Mouse (Mus musculus): Measurements from ENCODE around the gene Cacnb2.

Gene Cacnb2

GRCm38 (mm10) chr2:14656673-14657072 is 53.8 kb downstream of the Cacnb2 start:
- DNase-seq (ENCODE audit: low read depth, low spot score): no peak

DNA sequence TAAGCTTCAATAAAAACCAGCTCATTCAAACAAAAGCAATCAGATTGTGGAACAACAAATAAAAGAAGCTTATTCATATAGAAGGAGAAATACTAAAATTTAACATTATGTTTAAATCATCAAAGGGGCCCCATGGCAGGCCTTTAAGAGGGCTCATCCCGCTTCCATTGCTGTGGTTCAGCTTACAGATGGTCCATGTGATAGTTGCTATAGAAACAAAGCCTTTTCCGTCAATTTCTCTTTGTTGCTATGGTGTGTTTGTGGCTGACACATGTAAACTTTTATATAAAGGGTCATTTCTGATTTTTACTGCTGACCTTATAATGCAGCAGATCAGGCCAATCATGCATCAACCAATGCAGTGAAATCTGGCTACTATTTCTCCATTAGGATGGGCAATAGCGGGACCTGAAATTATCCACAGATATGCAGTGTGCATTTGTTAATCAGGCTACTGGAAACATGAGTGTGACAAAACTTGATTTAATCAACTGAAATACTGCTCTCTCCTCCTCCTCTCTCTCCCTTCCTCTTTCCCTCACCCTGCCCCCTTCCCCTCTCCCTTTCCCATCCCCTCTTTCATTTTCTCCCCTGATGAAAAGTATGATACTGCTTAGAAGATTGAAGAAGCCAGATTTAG is 54.4 kb downstream of the Cacnb2 start:
- no peak for DNase-seq (ENCODE audit: low read depth, low spot score)

GRCm38 (mm10) chr2:14665213-14665612 is 62.3 kb downstream of the Cacnb2 start:
- peak; percentile 26 for DNase-seq (ENCODE audit: low read depth, low spot score)

- no peak for DNase-seq (ENCODE audit: low read depth, low spot score)
Measured at GRCm38 (mm10) chr2:14672117-14672516, 69.2 kb downstream of the Cacnb2 start.

DNA sequence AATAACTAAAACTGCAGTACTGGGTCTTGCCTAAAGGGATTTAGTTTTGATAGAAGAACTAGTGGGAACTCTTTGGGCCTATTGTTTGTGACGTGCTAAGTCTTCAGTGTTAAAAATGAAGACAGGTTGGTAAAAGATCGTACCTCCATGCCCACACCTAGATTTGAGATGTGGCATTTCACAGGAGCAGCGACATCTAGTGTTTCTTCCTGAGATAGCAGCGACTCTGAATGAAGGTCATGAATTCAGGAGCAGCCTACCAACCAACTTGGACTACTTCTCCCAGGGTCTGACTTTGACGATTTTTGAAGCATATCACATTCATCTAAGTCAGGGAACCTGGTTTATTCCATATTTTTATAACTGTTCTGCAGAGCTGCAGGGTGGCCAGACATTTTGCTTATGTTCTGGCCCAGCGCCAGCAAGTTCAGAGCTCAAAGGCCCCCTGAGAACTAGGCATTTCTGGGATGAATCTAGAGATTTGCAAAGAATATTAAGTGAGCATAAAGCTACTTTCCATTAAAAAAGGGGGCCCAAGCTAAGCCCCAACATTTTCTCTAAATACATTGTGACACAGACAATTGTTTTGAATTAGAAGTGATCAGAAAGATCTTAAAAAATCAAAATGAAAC is 74.1 kb downstream of the Cacnb2 start:
- DNase-seq (ENCODE audit: low read depth, low spot score): peak; percentile 70

DNA sequence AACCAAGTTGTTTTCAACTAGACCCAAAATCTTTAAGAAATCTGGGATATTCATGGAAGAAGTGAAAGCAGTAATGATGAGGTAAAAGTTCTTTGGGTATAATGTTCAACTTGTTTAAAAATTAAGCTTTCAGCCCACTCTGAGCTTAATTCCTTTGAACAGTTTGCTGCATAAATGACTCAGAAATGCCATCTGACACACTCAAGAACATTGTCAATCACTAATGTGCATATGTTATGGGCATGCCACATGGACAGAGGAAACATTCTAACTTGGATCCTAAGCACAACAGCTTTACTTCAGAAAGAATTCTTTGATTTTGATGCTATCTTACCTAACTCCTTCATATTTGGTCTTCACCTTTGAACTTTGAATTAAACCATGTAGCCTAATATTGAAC is 81.3 kb downstream of the Cacnb2 start:
- no peak for DNase-seq (ENCODE audit: low read depth, low spot score)

GRCm38 (mm10) chr2:14702973-14703645 is 100.2 kb downstream of the Cacnb2 start:
- DNase-seq (ENCODE audit: low read depth, low spot score): peak; percentile 45

- DNase-seq (ENCODE audit: low read depth, low spot score): no peak
Measured at GRCm38 (mm10) chr2:14703676-14704075, 100.8 kb downstream of the Cacnb2 start.

DNA sequence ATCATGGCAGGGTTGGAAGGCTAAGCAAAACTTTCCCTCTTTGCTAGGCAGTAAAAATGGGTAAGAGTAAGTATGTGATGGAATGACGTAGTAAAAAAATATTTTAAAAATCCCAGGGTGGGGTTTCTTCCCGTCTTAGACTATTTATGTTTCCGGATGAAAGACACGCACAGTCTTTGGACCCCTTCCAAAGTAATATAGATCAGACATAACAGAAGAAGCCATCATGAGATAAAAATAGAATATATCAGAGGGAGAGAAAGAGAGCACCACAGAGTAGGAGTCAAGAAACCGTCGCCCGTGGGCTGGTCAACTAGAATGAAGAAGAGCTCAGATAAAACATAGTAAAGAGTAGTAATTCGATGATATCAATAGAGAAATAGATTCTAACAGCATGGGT is 107.4 kb downstream of the Cacnb2 start:
- no peak for DNase-seq (ENCODE audit: low read depth, low spot score)

GRCm38 (mm10) chr2:14711751-14712150 is 108.9 kb downstream of the Cacnb2 start:
- DNase-seq (ENCODE audit: low read depth, low spot score): peak; percentile 59

DNA sequence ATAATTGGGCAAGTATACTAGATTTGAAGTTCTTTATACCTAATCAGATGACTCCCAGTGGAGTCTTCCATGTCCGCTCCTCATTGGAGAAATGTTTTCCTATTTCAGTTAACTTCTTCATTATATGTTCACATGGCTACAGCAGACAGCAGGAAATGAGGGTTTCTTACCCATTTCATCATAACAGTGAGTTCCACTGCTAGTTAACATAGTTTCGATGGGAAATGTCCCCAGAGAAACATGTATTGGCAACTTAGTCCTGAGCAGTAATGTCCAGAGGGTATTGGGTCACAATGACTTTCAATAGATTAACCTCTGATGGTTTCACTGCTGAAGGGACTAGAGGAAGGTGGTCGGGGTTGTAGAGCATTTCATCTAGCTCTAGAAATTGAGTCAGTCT is 110.2 kb downstream of the Cacnb2 start:
- no peak for DNase-seq (ENCODE audit: low read depth, low spot score)

GRCm38 (mm10) chr2:14716666-14717065 is 113.8 kb downstream of the Cacnb2 start:
- no peak for DNase-seq (ENCODE audit: low read depth, low spot score)

DNA sequence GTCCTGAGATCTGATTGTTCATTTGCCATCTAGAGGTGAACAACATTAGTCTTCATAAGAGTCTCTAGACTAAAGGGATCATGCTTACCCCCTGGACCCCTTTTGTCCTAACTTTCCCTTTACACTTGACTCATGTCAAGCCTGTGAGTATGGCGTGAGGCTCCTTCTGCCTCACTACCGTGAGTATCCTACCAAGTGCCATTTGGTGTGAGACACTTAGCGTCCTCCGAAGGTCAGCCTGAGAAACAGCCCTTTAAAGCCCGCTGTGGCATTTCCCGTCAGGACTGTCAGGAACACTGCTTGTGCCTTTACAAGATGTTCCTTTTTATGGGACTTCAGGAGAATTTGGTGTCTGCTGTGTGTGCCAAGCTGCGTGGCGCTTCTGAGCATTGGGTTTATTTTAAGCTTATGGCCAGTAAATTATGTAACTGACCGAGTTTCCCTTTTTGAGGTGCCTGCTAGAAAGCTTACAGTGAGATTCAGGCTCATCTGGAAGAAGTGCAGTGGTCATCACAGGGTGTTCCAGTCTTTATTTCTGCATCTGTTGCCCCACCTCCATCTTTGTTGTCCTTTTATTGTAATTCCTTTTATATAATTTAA is 116.3 kb downstream of the Cacnb2 start:
- no peak for DNase-seq (ENCODE audit: low read depth, low spot score)

DNA sequence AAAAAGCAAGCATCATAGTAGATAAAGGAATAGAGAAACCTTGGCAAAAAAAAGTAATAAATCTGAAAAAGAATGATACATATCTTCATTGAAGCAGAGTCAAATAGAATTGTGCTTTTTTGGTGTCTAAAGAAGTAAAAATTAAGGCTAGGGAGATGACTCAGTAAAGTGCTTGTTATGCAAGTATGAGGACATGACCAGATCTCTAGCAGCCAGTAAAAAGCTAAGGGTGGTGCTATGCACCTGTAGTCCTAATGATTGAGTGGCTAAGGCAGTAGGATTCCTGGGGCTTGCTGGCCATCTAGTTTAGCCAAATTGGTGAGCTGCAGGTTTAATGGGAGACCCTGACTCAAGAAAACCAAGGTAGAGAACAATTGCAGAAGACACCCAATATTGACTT is 122.5 kb downstream of the Cacnb2 start:
- DNase-seq (ENCODE audit: low read depth, low spot score): no peak

- DNase-seq (ENCODE audit: low read depth, low spot score): peak; percentile 56
Measured at GRCm38 (mm10) chr2:14726601-14727000, 123.7 kb downstream of the Cacnb2 start.

- DNase-seq (ENCODE audit: low read depth, low spot score): peak; percentile 12
Measured at GRCm38 (mm10) chr2:14738927-14739326, 136.0 kb downstream of the Cacnb2 start.

- DNase-seq (ENCODE audit: low read depth, low spot score): peak; percentile 18
Measured at GRCm38 (mm10) chr2:14739510-14739909, 136.6 kb downstream of the Cacnb2 start.

- no peak for DNase-seq (ENCODE audit: low read depth, low spot score)
Measured at GRCm38 (mm10) chr2:14740359-14740758, 137.5 kb downstream of the Cacnb2 start.

- DNase-seq (ENCODE audit: low read depth, low spot score): no peak
Measured at GRCm38 (mm10) chr2:14744761-14745160, 141.9 kb downstream of the Cacnb2 start.

DNA sequence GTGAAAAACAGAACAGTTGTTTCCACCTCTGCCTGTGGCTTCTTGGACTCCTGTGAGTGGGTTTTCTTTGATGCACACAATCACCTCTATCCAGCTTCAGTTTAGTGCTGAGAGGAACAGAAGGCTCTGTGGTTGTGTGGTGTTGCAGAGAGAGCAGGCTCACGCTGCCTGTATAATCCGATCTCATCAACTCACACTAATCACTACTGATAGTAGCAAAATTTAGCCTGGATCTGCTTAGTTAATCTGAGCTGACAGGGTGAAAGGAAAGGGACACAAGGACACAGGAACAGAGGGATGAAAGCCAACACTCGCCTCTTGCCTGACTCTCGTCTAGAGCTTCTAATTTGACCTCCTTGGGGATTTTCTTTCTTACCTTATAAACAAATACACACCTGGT is 160.0 kb downstream of the Cacnb2 start:
- no peak for DNase-seq (ENCODE audit: low read depth, low spot score)

GRCm38 (mm10) chr2:14763931-14764330 is 161.0 kb downstream of the Cacnb2 start:
- DNase-seq (ENCODE audit: low read depth, low spot score): no peak

- no peak for DNase-seq (ENCODE audit: low read depth, low spot score)
Measured at GRCm38 (mm10) chr2:14769448-14769847, 166.6 kb downstream of the Cacnb2 start.

DNA sequence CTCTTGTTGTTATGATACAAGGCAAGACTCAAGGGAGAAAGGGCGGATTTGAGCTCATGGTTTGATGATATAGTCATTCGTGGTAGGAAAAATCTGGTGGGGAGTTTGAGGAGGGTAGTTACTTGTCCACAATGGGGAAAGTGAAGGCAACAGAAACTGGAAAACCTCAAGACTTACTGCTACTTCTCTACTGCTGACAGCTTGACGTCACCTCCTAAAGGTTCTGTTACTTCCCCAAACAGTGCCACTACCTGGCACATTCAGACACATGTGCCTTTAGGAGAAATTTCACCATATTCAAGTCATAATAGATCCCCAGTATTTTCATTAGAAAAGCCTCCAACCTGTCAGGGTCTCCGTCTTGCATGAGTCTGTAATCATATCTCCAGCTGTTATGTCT is 167.7 kb downstream of the Cacnb2 start:
- no peak for DNase-seq (ENCODE audit: low read depth, low spot score)

All from ZHBTc4 (cell line).